Mouse (Mus musculus): ENCODE data around the gene Adam6a. TPM values are rescaled to one million over a fixed set of nuclear protein-coding genes. Genes with fewer than 3 reads are reported as not detected.
"Not testable (repeated sequence)": the region's sequence is repeated elsewhere in the genome, so short reads cannot be mapped to it uniquely, and the experiment has no call there.

Adam6a gene
- not detected in 2 replicates for polyA plus RNA-seq (2015; fragmentation: Nextera tagmentation; extraction: Ambion mirVana)

DNA sequence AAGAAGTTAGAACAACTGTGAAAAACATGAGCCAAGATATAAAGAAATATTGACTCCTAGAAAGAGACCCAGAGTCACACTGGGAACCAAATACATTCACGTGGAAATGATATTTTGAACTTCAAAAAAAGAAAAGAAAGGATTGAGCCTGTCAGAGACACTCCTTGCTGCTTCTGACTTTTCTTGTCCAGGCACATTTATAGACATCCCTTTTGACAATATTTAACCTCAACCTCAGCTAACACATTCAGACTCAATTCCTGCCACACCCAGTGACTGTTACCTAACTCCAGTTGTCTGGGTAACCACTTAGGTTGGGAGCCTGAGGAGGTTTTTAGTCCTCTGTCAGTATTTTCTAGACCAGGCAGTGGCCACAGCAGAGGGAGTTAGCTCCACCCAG is at the start of gene Adam6a:
Gene Adam6a (plus strand): TSS at position 301 of the 400 bp plus-strand sequence.
- H3K4me2 ChIP-seq (ENCODE audit: low read depth, low read length); H3K4me3 ChIP-seq (ENCODE audit: low read length); H3K36me3 ChIP-seq (ENCODE audit: control insufficient read depth, insufficient read depth, low read length); H3K9ac ChIP-seq (ENCODE audit: low read length); H3K27ac ChIP-seq (ENCODE audit: low read length); H3K27me3 ChIP-seq (ENCODE audit: control insufficient read depth, insufficient read depth, low read depth, low read length); H3K4me1 ChIP-seq (replicated peaks; ENCODE audit: control insufficient read depth, insufficient read depth, low read length); ATAC-seq (ENCODE audit: low read depth); H3K9me3 ChIP-seq (ENCODE audit: control insufficient read depth, low read length): not testable (repeated sequence)
- no CpG with 5 or more reads among the region's 1 CpGs for WGBS

DNA sequence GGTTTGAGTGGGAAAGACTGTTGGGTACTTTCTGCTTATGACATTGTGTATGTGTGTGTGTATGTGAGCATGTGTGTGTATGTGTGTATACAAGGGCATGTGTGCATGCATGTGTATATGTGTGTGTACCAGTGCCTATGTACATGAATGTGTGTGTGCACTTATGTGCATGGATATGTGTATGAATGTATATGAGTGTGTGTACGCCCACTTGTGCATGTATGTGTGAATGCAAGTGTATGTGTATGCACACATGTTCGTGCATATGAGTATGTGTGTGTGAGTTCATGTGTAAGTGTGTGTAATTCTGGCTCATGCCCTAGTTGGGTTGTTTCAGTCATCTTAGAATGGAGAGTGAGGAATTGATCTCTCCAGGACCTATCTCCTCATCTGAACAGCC is 17.8 kb upstream of the Adam6a start:
- no peak overlapping the region for H3K27ac ChIP-seq (ENCODE audit: low read length)
- H3K27me3 ChIP-seq (ENCODE audit: control insufficient read depth, insufficient read depth, low read depth, low read length): no peaks in the 10 kb centered on the region
- 70% methylated on average over 2 of the region's 2 CpGs for WGBS
- no peaks in the 10 kb centered on the region for H3K9me3 ChIP-seq (ENCODE audit: control insufficient read depth, low read length)
- no peak overlapping the region for H3K9ac ChIP-seq (ENCODE audit: low read length)
- H3K36me3 ChIP-seq (ENCODE audit: control insufficient read depth, insufficient read depth, low read length): no peaks in the 10 kb centered on the region
- H3K4me2 ChIP-seq (ENCODE audit: low read depth, low read length): no peak overlapping the region
- no peak overlapping the region for H3K4me3 ChIP-seq (ENCODE audit: low read length)
- no peaks in the 10 kb centered on the region for H3K4me1 ChIP-seq (replicated peaks; ENCODE audit: control insufficient read depth, insufficient read depth, low read length)
- ATAC-seq (ENCODE audit: low read depth): no peak

DNA sequence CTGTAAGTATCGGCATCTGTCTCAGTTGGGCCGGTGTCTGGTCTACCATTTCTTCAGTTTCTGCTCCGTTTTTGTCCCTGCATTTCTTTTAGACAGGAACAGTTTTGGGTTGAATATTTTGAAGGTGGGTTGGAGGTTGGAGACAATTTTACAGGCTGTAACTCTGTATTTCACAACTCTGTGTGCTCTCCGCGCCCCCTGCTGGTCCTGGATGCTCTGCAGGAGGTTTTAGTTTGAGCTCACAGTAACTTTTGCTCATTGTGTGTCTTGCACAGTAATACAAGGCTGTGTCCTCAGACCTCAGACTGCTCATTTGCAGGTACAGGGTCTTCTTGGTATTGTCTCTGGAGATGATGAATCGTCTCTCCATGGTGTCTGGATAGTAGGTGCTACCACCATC is 34.5 kb downstream of the Adam6a start:
- no peak overlapping the region for H3K9ac ChIP-seq (ENCODE audit: low read length)
- no peak overlapping the region for H3K4me3 ChIP-seq (ENCODE audit: low read length)
- H3K36me3 ChIP-seq (ENCODE audit: control insufficient read depth, insufficient read depth, low read length): no peaks in the 10 kb centered on the region
- H3K27me3 ChIP-seq (ENCODE audit: control insufficient read depth, insufficient read depth, low read depth, low read length): no peaks in the 10 kb centered on the region
- WGBS: 47% methylated on average over 6 of the region's 6 CpGs
- H3K27ac ChIP-seq (ENCODE audit: low read length): no peak overlapping the region
- peaks cover 3% of the 10 kb centered on the region; the same call in 1 of the 2 replicates for H3K9me3 ChIP-seq (ENCODE audit: control insufficient read depth, low read length)
- ATAC-seq (ENCODE audit: low read depth): no peak
- H3K4me2 ChIP-seq (ENCODE audit: low read depth, low read length): no peak overlapping the region
- no peaks in the 10 kb centered on the region for H3K4me1 ChIP-seq (replicated peaks; ENCODE audit: control insufficient read depth, insufficient read depth, low read length)

DNA sequence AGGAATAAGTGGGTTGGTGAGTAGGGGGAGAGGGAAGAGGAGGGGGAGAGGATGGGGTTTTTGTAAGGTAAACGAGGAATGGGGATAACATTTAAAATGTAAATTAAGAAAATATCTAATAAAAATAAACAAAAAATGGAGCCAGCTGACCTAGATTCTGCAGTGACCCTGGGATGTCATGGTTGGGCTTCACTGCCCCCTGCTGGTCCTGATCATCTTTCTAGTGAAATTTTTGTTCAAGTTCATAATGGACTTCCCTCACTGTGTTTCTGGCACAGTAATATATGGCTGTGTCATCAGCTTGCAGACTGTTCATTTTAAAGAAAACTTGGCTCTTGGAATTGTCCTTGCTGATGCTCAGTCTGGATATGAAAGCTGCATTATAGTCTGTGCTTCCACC is 44.3 kb downstream of the Adam6a start:
- no peak overlapping the region for H3K4me2 ChIP-seq (ENCODE audit: low read depth, low read length)
- no peaks in the 10 kb centered on the region for H3K4me1 ChIP-seq (replicated peaks; ENCODE audit: control insufficient read depth, insufficient read depth, low read length)
- H3K36me3 ChIP-seq (ENCODE audit: control insufficient read depth, insufficient read depth, low read length): no peaks in the 10 kb centered on the region
- WGBS: 50% methylated on average over 1 of the region's 1 CpGs
- H3K27ac ChIP-seq (ENCODE audit: low read length): no peak overlapping the region
- no peaks in the 10 kb centered on the region for H3K27me3 ChIP-seq (ENCODE audit: control insufficient read depth, insufficient read depth, low read depth, low read length)
- peaks cover under 1% of the 10 kb centered on the region; the same call in 1 of the 2 replicates for H3K9me3 ChIP-seq (ENCODE audit: control insufficient read depth, low read length)
- ATAC-seq (ENCODE audit: low read depth): no peak
- H3K4me3 ChIP-seq (ENCODE audit: low read length): no peak overlapping the region
- no peak overlapping the region for H3K9ac ChIP-seq (ENCODE audit: low read length)

Other genes starting within 250 kb of the Adam6a start
- gene Adam6b, start 54.4 kb upstream of the Adam6a start, polyA plus RNA-seq (2015; fragmentation: Nextera tagmentation; extraction: Ambion mirVana): not detected in 2 replicates

Data from lung, embryonic 16.5 days (tissue).